Mouse (Mus musculus) ZHBTc4 (cell line): ENCODE measurements around the gene Gm20219.
"Not testable (repeated sequence)": the region's sequence is repeated elsewhere in the genome, so short reads cannot be mapped to it uniquely, and the experiment has no call there.

Experiments
- DNase-seq: peaks from one replicate; pipeline ENCODE4 v3.0.0-alpha.2; 2011; ENCODE audit warnings: low read depth, low spot score

Gene Gm20219

GRCm38 (mm10) chr17:56514330-56514729, 39.9 kb downstream of the Gm20219 start:
- no peak for DNase-seq

DNA sequence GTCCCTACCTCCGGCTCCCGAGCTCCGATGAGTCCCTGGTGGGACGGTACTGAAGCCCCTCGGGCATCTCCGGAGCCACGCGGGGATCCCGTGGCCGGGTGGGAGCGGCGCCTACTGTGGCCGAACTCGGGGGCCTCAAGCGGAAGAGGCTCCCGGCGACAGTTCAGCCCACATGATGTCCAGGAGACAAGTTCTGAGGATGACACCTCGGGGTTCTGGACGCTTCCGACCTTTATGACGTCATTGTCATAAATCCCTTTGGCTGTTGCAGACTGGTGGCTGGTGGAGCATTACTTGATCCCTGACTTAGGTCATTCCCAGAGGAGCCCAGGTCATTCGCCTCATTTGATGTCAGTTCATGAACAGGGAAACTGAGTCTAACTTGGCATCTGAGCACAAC, 41.9 kb downstream of the Gm20219 start, which contains the start of gene Znrf4:
Gene Znrf4, minus strand, starts transcription at position 122 of the 400 bp plus-strand sequence.
- peak; percentile 17 for DNase-seq

DNA sequence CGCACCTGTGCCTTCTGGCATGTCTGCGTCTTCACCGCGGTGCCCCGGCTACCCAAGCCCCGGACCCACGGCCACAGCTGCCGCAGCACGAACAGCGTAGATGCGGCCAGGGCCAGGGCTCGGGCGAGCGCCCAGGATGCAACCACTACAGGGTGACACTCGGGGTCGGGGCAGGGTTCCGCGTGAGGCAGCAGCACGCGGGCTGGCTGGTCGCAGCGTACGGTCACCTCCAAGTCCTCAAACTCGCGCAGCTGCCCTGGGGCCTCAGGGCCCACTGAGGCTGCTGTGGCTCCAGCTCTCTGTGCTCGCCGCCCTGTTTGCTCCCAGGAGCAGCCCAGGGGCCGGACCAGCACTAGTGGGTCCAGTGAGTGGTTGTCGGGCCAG, 42.5 kb downstream of the Gm20219 start:
- no peak for DNase-seq

- DNase-seq = peak; percentile 64
These were observed 43.0 kb downstream of the Gm20219 start for GRCm38 (mm10) chr17:56510970-56511706.

- peak; percentile 36 for DNase-seq
These were observed 43.7 kb downstream of the Gm20219 start for GRCm38 (mm10) chr17:56510473-56510969.

DNA sequence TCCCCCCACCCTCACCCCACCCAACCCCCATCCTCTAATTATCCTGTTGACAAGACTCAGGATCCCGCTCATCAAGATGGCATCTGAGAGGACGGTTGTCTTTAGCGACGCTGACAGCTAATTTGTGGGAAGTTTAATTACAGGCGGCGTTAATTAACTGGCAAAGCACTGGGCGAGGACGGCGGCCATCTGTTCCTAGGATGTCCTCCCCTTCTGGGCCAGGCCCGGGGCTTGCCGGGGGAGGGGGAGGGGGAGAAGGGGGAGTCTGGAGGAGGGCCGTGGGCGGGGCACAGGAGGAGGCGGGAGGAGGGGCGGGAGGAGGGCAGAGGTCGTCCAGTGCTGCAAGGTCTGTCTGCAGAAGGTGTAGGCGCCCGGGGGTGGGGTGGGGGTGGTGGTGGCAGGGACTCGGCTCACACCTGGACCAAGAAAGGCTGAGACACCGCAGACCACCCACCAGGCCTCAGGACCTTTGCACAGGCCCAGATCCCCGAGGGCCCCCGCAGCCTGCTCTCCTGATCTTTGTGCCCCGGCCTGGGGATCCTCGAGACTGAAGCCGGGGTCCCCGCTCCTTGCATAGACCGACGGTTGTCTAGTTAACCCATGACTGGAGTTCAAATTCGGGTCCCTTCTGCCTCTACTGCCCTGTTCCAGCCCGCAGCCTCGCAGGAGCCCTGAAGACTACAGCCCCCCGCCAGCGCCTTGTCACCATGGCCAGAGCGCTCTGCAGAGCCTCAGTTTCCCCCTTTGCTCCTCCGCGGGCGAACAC, 44.3 kb downstream of the Gm20219 start:
- DNase-seq = peak; percentile 72

DNA sequence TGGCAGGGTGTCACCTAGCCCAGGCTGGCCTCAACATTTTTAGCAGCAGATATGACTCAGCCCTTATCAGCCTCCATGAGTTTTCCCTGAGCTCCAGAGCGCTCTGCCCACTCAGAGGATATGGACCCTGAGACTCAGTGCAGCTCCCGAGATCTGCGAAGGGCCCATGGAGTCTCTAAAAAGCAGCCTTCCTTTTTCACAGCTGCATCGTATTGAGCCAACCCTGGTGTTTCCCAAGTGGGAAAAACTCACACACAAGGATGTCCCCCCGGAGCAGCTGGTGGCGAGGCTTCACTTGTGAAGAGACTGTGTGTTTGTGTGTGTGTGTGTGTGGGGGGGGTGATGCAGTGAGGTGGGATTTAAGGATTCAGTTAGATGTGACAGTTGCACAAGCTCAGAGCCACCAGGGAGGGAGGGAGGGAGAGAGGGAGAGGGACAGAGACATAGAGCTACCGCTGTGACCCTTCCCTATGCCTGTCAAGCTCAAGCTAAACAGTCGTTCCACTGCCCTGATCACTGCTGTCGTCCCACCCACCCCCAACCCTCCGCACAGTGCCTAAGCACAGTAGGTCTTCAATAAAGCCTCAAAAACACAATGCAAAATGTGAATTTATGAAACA, 45.1 kb downstream of the Gm20219 start:
- DNase-seq = peak; percentile 26

DNA sequence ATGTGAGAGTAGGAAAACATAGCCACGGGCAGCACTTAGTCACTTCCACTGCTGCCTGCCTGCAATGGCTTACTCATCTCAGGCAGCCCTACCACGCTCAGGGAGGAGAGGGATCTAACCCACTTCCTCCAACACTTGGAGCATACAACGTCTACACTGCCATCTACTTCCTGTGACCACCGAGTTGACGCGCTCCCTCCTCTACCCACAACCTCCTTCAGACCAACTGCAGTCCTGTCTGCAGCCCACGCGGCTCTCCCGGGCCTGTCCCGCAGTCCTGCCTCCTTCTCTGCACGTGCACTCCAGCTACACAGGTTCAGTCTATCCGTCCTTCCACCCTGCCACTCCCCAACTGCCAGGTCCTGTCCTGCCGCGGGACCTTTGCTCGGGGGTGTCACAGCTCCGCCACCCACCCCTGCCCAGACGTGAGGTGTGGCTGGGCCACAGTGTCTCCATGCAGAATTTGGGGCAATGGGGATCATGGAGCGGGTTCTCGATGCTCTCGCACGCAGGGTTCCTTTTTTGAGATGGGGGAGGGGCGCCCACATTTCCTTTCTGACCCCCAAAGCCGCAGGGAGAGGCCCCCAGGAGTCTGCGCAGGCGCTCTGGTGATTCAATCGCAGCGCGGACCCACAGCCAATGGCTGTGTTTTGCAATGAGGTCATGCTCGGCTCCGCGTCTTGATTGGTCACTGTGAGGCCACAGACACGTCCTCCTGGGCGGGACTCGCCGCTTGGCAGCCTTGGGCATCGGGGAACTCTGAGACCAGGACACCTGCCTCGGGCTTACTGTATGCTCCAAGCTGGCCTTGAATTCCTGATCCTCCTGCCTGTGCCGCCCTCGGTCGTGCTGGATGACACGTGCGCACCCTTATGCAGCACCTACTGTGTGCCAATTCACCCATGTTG, 46.8 kb downstream of the Gm20219 start:
- DNase-seq = peak; percentile 95

GRCm38 (mm10) chr17:56506417-56507065, 47.6 kb downstream of the Gm20219 start:
- no peak for DNase-seq

GRCm38 (mm10) chr17:56505401-56505800, 48.8 kb downstream of the Gm20219 start:
- DNase-seq = no peak

DNA sequence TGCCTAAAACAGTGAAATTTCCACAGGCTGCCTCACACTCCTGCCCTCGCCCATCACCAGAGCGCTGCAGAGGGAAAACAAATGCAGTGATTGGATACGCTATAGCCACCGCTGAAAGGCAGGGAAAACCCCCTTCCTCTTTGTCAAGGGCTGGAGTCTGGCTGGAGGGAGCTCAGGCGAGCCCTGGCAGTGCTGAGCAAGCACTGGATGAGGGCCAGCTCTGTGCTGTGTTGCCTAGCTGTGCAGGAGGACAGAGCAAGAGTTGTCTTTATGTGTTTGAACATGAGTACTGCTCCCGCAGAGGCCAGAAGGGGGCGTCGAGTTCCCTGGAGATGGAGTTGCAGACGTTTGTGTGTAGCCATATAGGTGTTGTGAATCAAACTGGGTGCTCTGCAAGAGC, 51.7 kb downstream of the Gm20219 start:
- DNase-seq = peak; percentile 77

- DNase-seq = not testable (repeated sequence)
These were observed 52.4 kb downstream of the Gm20219 start for GRCm38 (mm10) chr17:56501635-56502400.
